Mouse (Mus musculus): ENCODE data around the gene Gm281. TPM values are rescaled to one million over a fixed set of nuclear protein-coding genes. Genes with fewer than 3 reads are reported as not detected.

The Gm281 gene
- total and polyA plus RNA-seq, 3 experiments = 0.18 TPM; not detected in 2

DNA sequence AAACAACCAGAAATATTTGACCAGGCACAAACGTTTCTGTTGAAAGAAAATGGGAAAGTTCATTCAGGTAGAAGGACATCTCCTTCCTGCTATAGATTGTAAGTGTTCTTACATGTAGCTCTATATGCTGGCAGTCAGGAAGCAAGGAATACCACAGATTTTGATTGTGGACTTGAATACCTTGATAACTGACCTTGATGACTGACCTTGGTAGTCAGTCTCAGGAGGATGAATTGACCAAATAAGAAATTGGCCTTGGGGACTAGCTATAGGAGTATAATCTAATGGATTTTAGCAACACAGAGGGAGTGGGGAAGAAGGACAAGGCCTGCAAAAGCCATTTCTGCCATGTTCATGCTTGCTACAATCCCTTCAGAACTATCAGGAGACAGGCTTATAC, 123.8 kb downstream of the Gm281 start:
- intact Hi-C loops (cut with DNase I) = no loop called here

GRCm38 (mm10) chr14:13790001-13790400, 124.3 kb downstream of the Gm281 start:
- Histone ChIP-seq H3K4me3 (no peak overlapping the region), H3K79me2 (replicated peaks; ENCODE audit: control insufficient read depth, insufficient read depth, low read length) (no peaks in the 10 kb centered on the region), H3K9ac (ENCODE audit: low read depth, low read length) (no peak overlapping the region), H3K4me1 (ENCODE audit: control insufficient read depth, insufficient read depth, low read length) (no peaks in the 10 kb centered on the region), H3K27ac (no peak overlapping the region), H3K36me3 (ENCODE audit: control insufficient read depth, insufficient read depth, low read length) (no peaks in the 10 kb centered on the region), H3K27me3 (ENCODE audit: control insufficient read depth, insufficient read depth, low read length) (no peaks in the 10 kb centered on the region)
- intact Hi-C loops (cut with DNase I) = no loop called here
- no peak for DNase-seq
- WGBS = 30% methylated on average over 1 of the region's 1 CpGs
- TF ChIP-seq EP300 (IDR thresholded peaks at IDR 0.05; ENCODE audit: insufficient read depth, low read depth, low read length) (no peak), POLR2A (IDR thresholded peaks at IDR 0.05; ENCODE audit: insufficient read depth, low read depth, low read length) (no peak), CTCF (IDR thresholded peaks at IDR 0.05) (no peak)

More for the DNA sequence above, 123.8 kb downstream of the Gm281 start:
- WGBS = 21% methylated on average over 1 of the region's 1 CpGs
- H3K4me1 ChIP-seq (ENCODE audit: control insufficient read depth, insufficient read depth, low read length) = no peaks in the 10 kb centered on the region
- no peaks in the 10 kb centered on the region for H3K36me3 ChIP-seq (ENCODE audit: control insufficient read depth, insufficient read depth, low read length)
- no peak overlapping the region for H3K9ac ChIP-seq (ENCODE audit: low read depth, low read length)
- no peak for DNase-seq
- H3K27ac ChIP-seq = no peak overlapping the region
- no peak overlapping the region for H3K4me3 ChIP-seq
- H3K79me2 ChIP-seq (replicated peaks; ENCODE audit: control insufficient read depth, insufficient read depth, low read length) = no peaks in the 10 kb centered on the region
- no peak for TF ChIP-seq EP300 (IDR thresholded peaks at IDR 0.05; ENCODE audit: insufficient read depth, low read depth, low read length)
- TF ChIP-seq CTCF (IDR thresholded peaks at IDR 0.05) = no peak
- TF ChIP-seq POLR2A (IDR thresholded peaks at IDR 0.05; ENCODE audit: insufficient read depth, low read depth, low read length) = no peak
- no peaks in the 10 kb centered on the region for H3K27me3 ChIP-seq (ENCODE audit: control insufficient read depth, insufficient read depth, low read length)

- Histone ChIP-seq H3K4me1 (ENCODE audit: control insufficient read depth, insufficient read depth, low read length) (no peaks in the 10 kb centered on the region), H3K9ac (ENCODE audit: low read depth, low read length) (no peak overlapping the region), H3K36me3 (ENCODE audit: control insufficient read depth, insufficient read depth, low read length) (no peaks in the 10 kb centered on the region), H3K79me2 (replicated peaks; ENCODE audit: control insufficient read depth, insufficient read depth, low read length) (no peaks in the 10 kb centered on the region), H3K27me3 (ENCODE audit: control insufficient read depth, insufficient read depth, low read length) (no peaks in the 10 kb centered on the region), H3K4me3 (no peak overlapping the region), H3K27ac (no peak overlapping the region)
- TF ChIP-seq EP300 (IDR thresholded peaks at IDR 0.05; ENCODE audit: insufficient read depth, low read depth, low read length) (no peak), CTCF (IDR thresholded peaks at IDR 0.05) (no peak), POLR2A (IDR thresholded peaks at IDR 0.05; ENCODE audit: insufficient read depth, low read depth, low read length) (no peak)
- intact Hi-C loops (cut with DNase I) = no loop called here
- 64% methylated on average over 4 of the region's 4 CpGs for WGBS
- no peak for DNase-seq
These were observed 131.3 kb downstream of the Gm281 start for GRCm38 (mm10) chr14:13782970-13783369.

DNA sequence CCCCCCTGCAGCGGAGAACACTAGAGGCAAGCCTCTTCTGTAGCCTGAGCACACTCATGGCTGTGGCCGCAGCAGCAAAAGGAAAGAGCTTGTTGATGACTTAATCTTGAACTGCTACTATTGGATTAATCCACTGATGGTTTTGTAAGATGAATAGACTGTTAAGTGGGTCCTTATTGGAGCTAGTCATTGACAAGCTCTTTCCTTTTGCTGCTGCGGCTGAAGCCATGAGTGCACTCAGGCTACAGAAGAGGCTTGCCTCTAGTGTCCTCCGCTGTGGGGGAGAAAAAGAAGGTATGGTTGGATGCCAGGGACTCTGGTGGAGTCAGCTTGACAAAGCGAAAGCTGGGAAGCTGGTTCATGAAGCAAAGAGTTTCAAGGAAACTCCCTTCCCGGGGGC, 135.9 kb downstream of the Gm281 start:
- DNase-seq = no peak
- H3K9ac ChIP-seq (ENCODE audit: low read depth, low read length) = no peak overlapping the region
- H3K4me1 ChIP-seq (ENCODE audit: control insufficient read depth, insufficient read depth, low read length) = no peaks in the 10 kb centered on the region
- TF ChIP-seq POLR2A (IDR thresholded peaks at IDR 0.05; ENCODE audit: insufficient read depth, low read depth, low read length) = no peak
- TF ChIP-seq CTCF (IDR thresholded peaks at IDR 0.05) = no peak
- no peak for TF ChIP-seq EP300 (IDR thresholded peaks at IDR 0.05; ENCODE audit: insufficient read depth, low read depth, low read length)
- H3K36me3 ChIP-seq (ENCODE audit: control insufficient read depth, insufficient read depth, low read length) = no peaks in the 10 kb centered on the region
- WGBS = 35% methylated on average over 5 of the region's 6 CpGs
- no peaks in the 10 kb centered on the region for H3K27me3 ChIP-seq (ENCODE audit: control insufficient read depth, insufficient read depth, low read length)
- no peaks in the 10 kb centered on the region for H3K79me2 ChIP-seq (replicated peaks; ENCODE audit: control insufficient read depth, insufficient read depth, low read length)
- intact Hi-C loops (cut with DNase I) = no loop called here
- no peak overlapping the region for H3K27ac ChIP-seq
- H3K4me3 ChIP-seq = no peak overlapping the region

GRCm38 (mm10) chr14:13771163-13771562, 143.1 kb downstream of the Gm281 start:
- intact Hi-C loops (cut with DNase I) = no loop called here
- TF ChIP-seq POLR2A (IDR thresholded peaks at IDR 0.05; ENCODE audit: insufficient read depth, low read depth, low read length) = no peak
- no peak for TF ChIP-seq CTCF (IDR thresholded peaks at IDR 0.05)
- no peak for TF ChIP-seq EP300 (IDR thresholded peaks at IDR 0.05; ENCODE audit: insufficient read depth, low read depth, low read length)
- H3K9ac ChIP-seq (ENCODE audit: low read depth, low read length) = no peak overlapping the region
- no peaks in the 10 kb centered on the region for H3K36me3 ChIP-seq (ENCODE audit: control insufficient read depth, insufficient read depth, low read length)
- H3K27me3 ChIP-seq (ENCODE audit: control insufficient read depth, insufficient read depth, low read length) = no peaks in the 10 kb centered on the region
- DNase-seq = no peak
- no peak overlapping the region for H3K4me3 ChIP-seq
- no peak overlapping the region for H3K27ac ChIP-seq
- 52% methylated on average over 2 of the region's 2 CpGs for WGBS
- H3K4me1 ChIP-seq (ENCODE audit: control insufficient read depth, insufficient read depth, low read length) = no peaks in the 10 kb centered on the region
- no peaks in the 10 kb centered on the region for H3K79me2 ChIP-seq (replicated peaks; ENCODE audit: control insufficient read depth, insufficient read depth, low read length)

- Histone ChIP-seq H3K4me3 (no peak overlapping the region), H3K27ac (no peak overlapping the region), H3K9ac (ENCODE audit: low read depth, low read length) (no peak overlapping the region), H3K4me1 (ENCODE audit: control insufficient read depth, insufficient read depth, low read length) (no peaks in the 10 kb centered on the region), H3K79me2 (replicated peaks; ENCODE audit: control insufficient read depth, insufficient read depth, low read length) (no peaks in the 10 kb centered on the region), H3K27me3 (ENCODE audit: control insufficient read depth, insufficient read depth, low read length) (no peaks in the 10 kb centered on the region), H3K36me3 (ENCODE audit: control insufficient read depth, insufficient read depth, low read length) (no peaks in the 10 kb centered on the region)
- 10% methylated on average over 1 of the region's 1 CpGs for WGBS
- intact Hi-C loops (cut with DNase I) = no loop called here
- TF ChIP-seq CTCF (IDR thresholded peaks at IDR 0.05) (no peak), POLR2A (IDR thresholded peaks at IDR 0.05; ENCODE audit: insufficient read depth, low read depth, low read length) (no peak), EP300 (IDR thresholded peaks at IDR 0.05; ENCODE audit: insufficient read depth, low read depth, low read length) (no peak)
- DNase-seq = no peak
These were observed 143.6 kb downstream of the Gm281 start for GRCm38 (mm10) chr14:13770686-13771085.

Small RNA genes lying within 50 kb of the gene (microRNA-seq; reads per million reads assigned to microRNA genes)
- 0 reads per million in 2 experiments for gene Gm27506

Other genes with a start within 250 kb of the Gm281 start
- gene Sntn, start 243.6 kb downstream of the Gm281 start, total RNA-seq (2021) = not detected
- gene Sntn, start 243.6 kb downstream of the Gm281 start, polyA plus RNA-seq (2012; rRNA removed) = 0.74 TPM in 1 of 2 replicates, not detected in the other
- 10 to 100 TPM; 16.1 to 16.2 TPM for gene Atxn7, start 47.0 kb upstream of the Gm281 start, total RNA-seq (2021)
- 13.9 and 22.4 TPM in 2 replicates for gene Atxn7, start 47.0 kb upstream of the Gm281 start, polyA plus RNA-seq (2012; rRNA removed)
- 10 to 100 TPM; 80.1 to 99.4 TPM for gene Thoc7, start 47.4 kb upstream of the Gm281 start, total RNA-seq (2021)
- gene Thoc7, start 47.4 kb upstream of the Gm281 start, polyA plus RNA-seq (2012; rRNA removed) = 30.6 and 38.3 TPM in 2 replicates
- 10 to 100 TPM; 73.3 to 84.4 TPM for gene Psmd6, start 206.5 kb upstream of the Gm281 start, total RNA-seq (2021)
- 26.0 and 51.1 TPM in 2 replicates for gene Psmd6, start 206.5 kb upstream of the Gm281 start, polyA plus RNA-seq (2012; rRNA removed)

Measured in heart, adult 2 months (tissue).